In the genomic region with DNA sequence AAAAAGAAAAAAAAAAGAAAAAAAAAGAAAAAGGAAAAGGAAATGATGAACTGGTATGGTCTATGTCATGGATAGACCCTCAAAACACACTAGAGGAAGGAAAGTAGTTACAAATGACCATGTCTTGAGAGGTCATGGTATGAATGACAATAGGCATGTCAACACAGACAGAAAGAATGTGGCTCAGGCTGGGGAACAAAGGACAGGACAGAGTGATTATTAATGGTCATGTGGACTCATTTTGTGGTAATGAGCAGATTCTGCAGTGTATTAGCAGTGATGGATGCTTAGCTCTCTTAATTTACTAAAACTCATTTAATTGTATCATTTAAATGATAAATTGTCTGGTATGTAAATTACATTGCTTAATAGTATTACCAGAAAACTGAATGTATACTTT, we compare ENCODE assay signal across 13 mouse cellular contexts.
"Had no signal": no experiment of that assay in that cellular context is flagged by ENCODE, and none has a peak within 500 bp of the region (broad histone marks: within the 10 kb centered on the region; RNA-seq: fewer than 3 reads in every experiment).

No protein-coding gene starts in this region.

- H3K27me3 ChIP-seq: megakaryocyte, embryonic 14.5 days; midbrain, embryonic 13.5 days; midbrain, embryonic 15.5 days; neural tube, embryonic 12.5 days had no signal

- DNase-seq: lung, adult 18-20 months; lung, embryonic 14.5 days; lung, postnatal 14 days; lung, postnatal 36 days; right cerebral cortex, postnatal 14 days; thymus, adult 18-20 months; thymus, postnatal 14 days; thymus, postnatal 36 days had no signal

- H3K4me3 ChIP-seq: megakaryocyte, embryonic 14.5 days; midbrain, embryonic 13.5 days; midbrain, embryonic 15.5 days; neural tube, embryonic 12.5 days had no signal

- H3K4me1 ChIP-seq: midbrain, embryonic 13.5 days; midbrain, embryonic 15.5 days; neural tube, embryonic 12.5 days had no signal

- H3K27ac ChIP-seq: macrophage; midbrain, embryonic 13.5 days; midbrain, embryonic 15.5 days; neural tube, embryonic 12.5 days had no signal
